Mouse (Mus musculus) testis, adult 2 months (tissue): ENCODE measurements around the gene Map3k12. TPM values are rescaled to one million over a fixed set of nuclear protein-coding genes. Genes with fewer than 3 reads are reported as not detected.

Source experiments
- H3K27ac ChIP-seq: fragments of 200-500 bp; 2 replicates; pipeline ENCODE4 v1.5.1; 2012; ENCODE audit warnings: low read depth, low read length; ENCODE audit not compliant: control insufficient read depth, insufficient read depth
- H3K27me3 ChIP-seq: fragments of 200-500 bp; 2 replicates; pipeline ENCODE4 v1.6.1; 2012; ENCODE audit warnings: mild to moderate bottlenecking, low read length, moderate library complexity; ENCODE audit not compliant: control insufficient read depth, insufficient read depth
- H3K36me3 ChIP-seq: fragments of 200-500 bp; 2 replicates; pipeline ENCODE4 v1.6.1; 2012; ENCODE audit warnings: mild to moderate bottlenecking, low read length; ENCODE audit not compliant: control insufficient read depth, insufficient read depth
- H3K4me1 ChIP-seq: fragments of 200-500 bp; 2 replicates; pipeline ENCODE4 v1.6.1; 2012; ENCODE audit warnings: low read length; ENCODE audit not compliant: control insufficient read depth, insufficient read depth
- H3K4me3 ChIP-seq: fragments of 200-500 bp; 2 replicates; pipeline ENCODE4 v1.5.1; 2012; ENCODE audit warnings: low read depth, mild to moderate bottlenecking, low read length, moderate library complexity, mixed read lengths; ENCODE audit not compliant: control insufficient read depth
- CTCF ChIP-seq: fragments of 200-500 bp; IDR thresholded peaks from 2 replicates; pipeline ENCODE4 v1.5.1; 2012; ENCODE audit warnings: low read depth, mild to moderate bottlenecking, inconsistent platforms, low read length, moderate library complexity; ENCODE audit not compliant: control insufficient read depth, insufficient read depth, insufficient replicate concordance
- POLR2A ChIP-seq: fragments of 200-500 bp; IDR thresholded peaks from 2 replicates; pipeline ENCODE4 v1.6.1; 2012; ENCODE audit warnings: low read depth, mild to moderate bottlenecking, inconsistent platforms, low read length, moderate library complexity; ENCODE audit not compliant: control insufficient read depth
- polyA plus RNA-seq: library from polyadenylated mRNA; depleted of rRNA; stranded (reverse); fragments of >200 nt; gene quantifications from 2 replicates; pipeline ENCODE4 v1.2.3, GENCODE M21; 2012

Gene Map3k12
- polyA plus RNA-seq, 1 experiment: 7.0 TPM

- H3K4me1 ChIP-seq: peaks cover 13% of the 10 kb centered on the region
- H3K36me3 ChIP-seq: no peaks in the 10 kb centered on the region
- H3K4me3 ChIP-seq: no peak overlapping the region
- no peaks in the 10 kb centered on the region for H3K27me3 ChIP-seq
- TF ChIP-seq CTCF (no peak), POLR2A (no peak)
- no peak overlapping the region for H3K27ac ChIP-seq
Measured at GRCm38 (mm10) chr15:102506864-102507263, 10.0 kb downstream of the Map3k12 start.

- Histone ChIP-seq H3K27me3 (no peaks in the 10 kb centered on the region), H3K4me3 (no peak overlapping the region), H3K36me3 (no peaks in the 10 kb centered on the region), H3K27ac (no peak overlapping the region), H3K4me1 (peaks cover 12% of the 10 kb centered on the region)
- TF ChIP-seq CTCF: no peak
- no peak for TF ChIP-seq POLR2A
Measured at GRCm38 (mm10) chr15:102506464-102506830, 10.4 kb downstream of the Map3k12 start.

- peaks cover 8% of the 10 kb centered on the region for H3K4me1 ChIP-seq
- H3K36me3 ChIP-seq: no peaks in the 10 kb centered on the region
- no peak overlapping the region for H3K27ac ChIP-seq
- no peak overlapping the region for H3K4me3 ChIP-seq
- no peaks in the 10 kb centered on the region for H3K27me3 ChIP-seq
- TF ChIP-seq CTCF: no peak
- TF ChIP-seq POLR2A: no peak
Measured at GRCm38 (mm10) chr15:102505770-102506463, 10.9 kb downstream of the Map3k12 start.

GRCm38 (mm10) chr15:102505073-102505769 is 11.6 kb downstream of the Map3k12 start:
- Histone ChIP-seq H3K4me1 (peaks cover 5% of the 10 kb centered on the region), H3K36me3 (no peaks in the 10 kb centered on the region; the same call in 1 of the 2 replicates), H3K27me3 (no peaks in the 10 kb centered on the region), H3K4me3 (no peak overlapping the region), H3K27ac (no peak overlapping the region)
- TF ChIP-seq CTCF: no peak
- no peak for TF ChIP-seq POLR2A

GRCm38 (mm10) chr15:102503924-102504782 is 12.7 kb downstream of the Map3k12 start:
- Histone ChIP-seq H3K27ac (no peak overlapping the region), H3K4me1 (no peaks in the 10 kb centered on the region), H3K36me3 (peaks cover 1% of the 10 kb centered on the region; the same call in 1 of the 2 replicates), H3K27me3 (no peaks in the 10 kb centered on the region), H3K4me3 (no peak overlapping the region)
- TF ChIP-seq CTCF (no peak), POLR2A (no peak)

GRCm38 (mm10) chr15:102503447-102503846 is 13.4 kb downstream of the Map3k12 start, which contains the start of gene Gm10337:
Gene Gm10337 (plus strand): TSS chr15:102503722.
- Histone ChIP-seq H3K36me3 (peaks cover 1% of the 10 kb centered on the region; the same call in 1 of the 2 replicates), H3K4me3 (no peak within 1 kb of the TSS), H3K27me3 (no peaks in the 10 kb centered on the region), H3K27ac (no peak within 1 kb of the TSS), H3K4me1 (no peaks in the 10 kb centered on the region)
- no peak for TF ChIP-seq CTCF
- TF ChIP-seq POLR2A: no peak
